Mouse (Mus musculus) frontal cortex, postnatal 14 days (tissue): Measurements from ENCODE around the gene Crkl.

Source experiments
- DNase-seq, 2 experiments: peaks; one replicate each; pipeline ENCODE4 v3.0.0; 2022; ENCODE audit warnings: low spot score in 2 of 2

The Crkl gene

DNA sequence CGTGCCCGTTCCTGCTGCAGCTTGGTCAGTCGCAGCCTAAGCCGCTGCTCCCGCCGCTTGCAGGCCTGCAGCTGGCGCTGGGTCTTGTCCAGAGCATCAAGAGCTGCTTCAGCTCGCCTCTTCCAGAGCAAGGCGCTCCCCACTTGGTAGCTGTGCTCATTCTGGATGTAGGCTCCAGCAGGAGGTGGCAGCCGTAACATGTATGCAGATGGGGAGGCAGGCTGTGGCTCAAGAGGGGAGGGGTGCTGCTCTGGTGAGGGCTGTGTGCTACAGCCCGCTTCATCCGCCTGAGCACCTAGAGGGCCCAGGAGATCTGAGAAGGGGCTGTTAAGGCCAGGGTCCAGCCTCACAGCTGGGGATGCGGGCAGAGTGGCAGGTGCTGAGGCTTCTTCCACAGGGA is 76.5 kb downstream of the Crkl start:
- DNase-seq, result no peak

GRCm38 (mm10) chr16:17529981-17530586 is 78.3 kb downstream of the Crkl start:
- no peak for DNase-seq

GRCm38 (mm10) chr16:17530640-17531288 is 79.0 kb downstream of the Crkl start, which contains the start of gene Thap7:
Gene Thap7 (minus strand): TSS chr16:17531136.
- DNase-seq, result peak; percentile 93 to 95

DNA sequence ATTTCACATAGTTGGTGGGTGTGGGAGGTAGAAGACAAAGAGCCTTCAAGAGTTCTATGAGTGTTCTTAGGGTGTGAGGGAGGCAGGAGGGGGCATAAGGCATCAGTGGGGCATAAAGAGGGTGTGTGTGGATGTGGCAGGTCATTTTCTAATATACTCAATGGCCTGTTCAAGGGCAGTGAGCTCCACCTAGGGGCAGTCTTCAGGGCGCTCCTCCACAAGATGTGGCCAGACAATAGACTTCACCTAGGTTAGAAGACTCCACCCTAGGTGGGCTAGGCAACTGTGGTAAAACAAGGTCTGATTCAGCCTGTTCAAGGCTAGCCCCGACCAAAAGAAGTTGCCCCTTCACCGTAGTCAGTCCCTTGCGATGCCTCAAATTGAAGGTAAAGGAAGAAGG is 80.5 kb downstream of the Crkl start:
- DNase-seq, result no peak

GRCm38 (mm10) chr16:17532676-17533329 is 81.0 kb downstream of the Crkl start:
- no peak for DNase-seq

DNA sequence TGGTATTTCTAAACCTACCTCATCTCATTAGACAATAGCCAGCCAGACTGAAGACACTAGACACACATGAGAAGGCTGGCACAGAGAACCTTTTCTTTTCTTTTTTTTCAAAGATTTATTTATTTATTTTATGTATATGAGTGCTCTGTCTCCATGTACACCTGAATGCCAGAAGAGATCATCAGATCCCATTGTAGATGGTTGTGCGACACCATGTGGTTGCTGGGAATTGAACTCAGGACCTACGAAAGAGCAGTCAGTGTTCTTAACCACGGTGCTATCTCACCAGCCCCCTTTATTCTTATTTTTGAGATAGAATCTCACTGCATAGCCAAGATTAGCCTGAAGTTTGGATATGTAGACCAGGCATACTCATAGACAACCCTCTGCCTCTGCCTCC is 84.8 kb downstream of the Crkl start:
- no peak for DNase-seq
